Mouse (Mus musculus) left cerebral cortex, postnatal 25 days (tissue): ENCODE results near the gene Camk2d. TPM values are rescaled to one million over a fixed set of nuclear protein-coding genes. Genes with fewer than 3 reads are reported as not detected.

ENCODE experiments used
- DNase-seq, 2 experiments: peaks; one replicate each; pipeline ENCODE4 v3.0.0; 2022; ENCODE audit warnings: low spot score in 2 of 2, mixed read lengths in 1 of 2
- intact Hi-C: fragments of 180-260 bp; cut with DNase I; formaldehyde crosslinking; loops from one replicate; pipeline ENCODE4 v1.15.1; 2025
- total RNA-seq, 2 experiments: library from RNA; stranded (reverse); gene quantifications; 2 replicates each; pipeline ENCODE4 v1.2.3; 2021

Gene Camk2d
- total RNA-seq, 2 experiments from 2014 or later, result 174 to 178 TPM

- intact Hi-C loops, result no loop called here
- no peak for DNase-seq
Measured at GRCm38 (mm10) chr3:126609310-126609709, 13.2 kb downstream of the Camk2d start.

DNA sequence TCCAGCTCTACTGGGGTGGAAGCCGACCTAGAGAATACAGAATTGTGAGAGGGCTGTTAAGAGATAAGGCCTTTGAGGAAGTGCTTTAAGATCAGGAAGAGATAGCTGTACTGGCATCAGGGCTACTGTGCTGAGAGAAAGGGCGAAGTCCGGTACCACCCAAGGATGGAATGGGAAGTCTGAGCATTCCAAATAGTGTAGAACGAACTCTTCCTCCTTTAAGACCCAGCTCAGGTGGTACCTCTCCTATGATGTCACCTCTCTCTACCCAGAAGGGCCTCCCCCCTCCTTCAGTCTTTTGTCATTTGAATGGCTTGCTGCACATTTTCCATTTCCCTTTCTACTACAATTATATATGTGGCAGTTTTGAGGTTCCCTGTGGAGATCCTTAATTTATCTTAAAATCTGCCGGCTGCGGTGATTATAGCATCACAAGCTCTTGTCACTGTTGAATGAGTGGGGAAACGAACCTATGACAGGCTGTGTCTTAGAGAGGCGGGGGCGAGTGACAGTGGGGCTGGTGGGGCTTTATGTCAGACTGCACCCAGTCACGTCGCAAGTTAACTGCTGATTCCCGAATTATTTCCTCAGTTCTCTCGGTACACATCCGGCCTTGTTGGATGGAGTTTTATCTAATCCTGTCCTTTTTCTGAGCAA lies 13.8 kb downstream of the Camk2d start:
- DNase-seq, result no peak
- intact Hi-C loops, result no loop called here

GRCm38 (mm10) chr3:126611624-126612023 lies 15.5 kb downstream of the Camk2d start:
- no peak for DNase-seq
- intact Hi-C loops, result no loop called here

GRCm38 (mm10) chr3:126612748-126613509 lies 16.8 kb downstream of the Camk2d start:
- DNase-seq, result no peak
- intact Hi-C loops, result no loop called here

- no peak for DNase-seq
Measured at GRCm38 (mm10) chr3:126613510-126614128, 17.5 kb downstream of the Camk2d start.

DNA sequence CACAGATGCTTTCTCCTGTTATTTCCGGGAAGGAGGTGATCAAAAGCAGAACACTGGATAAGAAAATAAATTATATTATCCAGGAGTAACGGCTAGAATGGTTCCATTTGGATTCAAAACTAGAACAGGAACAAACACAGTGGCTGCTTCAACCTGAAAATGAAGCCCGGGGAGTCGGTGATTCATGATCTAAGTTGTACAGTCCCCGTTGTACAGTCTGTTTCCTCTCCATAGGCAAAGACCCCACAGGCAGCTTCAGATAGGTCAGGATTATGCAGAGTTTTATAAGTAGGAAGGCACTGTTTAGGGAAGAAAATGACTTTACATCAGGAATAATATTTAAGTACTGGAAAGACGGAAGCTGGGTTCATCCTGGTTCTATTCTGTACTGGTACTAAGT lies 19.2 kb downstream of the Camk2d start:
- DNase-seq, result peak in 1 of 2 experiments; percentile 13
- intact Hi-C loops, result no loop called here

More at GRCm38 (mm10) chr3:126613510-126614128, 17.5 kb downstream of the Camk2d start:
- intact Hi-C loops, result no loop called here

- intact Hi-C loops, result no loop called here
- DNase-seq, result no peak
Measured at GRCm38 (mm10) chr3:126620152-126620551, 24.1 kb downstream of the Camk2d start.

DNA sequence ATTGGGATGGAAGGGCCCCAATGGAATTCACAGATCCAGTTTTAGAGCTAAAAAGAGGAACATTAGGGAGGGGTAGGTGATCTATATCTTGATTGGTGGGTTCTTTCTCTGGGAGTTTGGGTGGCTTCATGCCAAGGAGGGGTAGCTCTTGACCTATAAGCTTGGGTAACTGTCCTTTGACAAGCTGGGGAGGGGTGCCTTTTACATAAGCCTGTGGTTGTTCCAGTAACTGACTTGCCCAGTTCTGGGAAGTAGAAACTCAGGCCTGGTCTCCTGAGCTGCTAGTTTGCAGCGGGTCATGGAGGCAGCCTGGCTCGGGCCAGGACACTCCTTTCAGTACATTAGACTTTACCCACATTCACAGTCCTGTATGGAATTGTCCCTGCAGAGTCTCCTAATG lies 26.4 kb downstream of the Camk2d start:
- intact Hi-C loops, result no loop called here
- no peak for DNase-seq

DNA sequence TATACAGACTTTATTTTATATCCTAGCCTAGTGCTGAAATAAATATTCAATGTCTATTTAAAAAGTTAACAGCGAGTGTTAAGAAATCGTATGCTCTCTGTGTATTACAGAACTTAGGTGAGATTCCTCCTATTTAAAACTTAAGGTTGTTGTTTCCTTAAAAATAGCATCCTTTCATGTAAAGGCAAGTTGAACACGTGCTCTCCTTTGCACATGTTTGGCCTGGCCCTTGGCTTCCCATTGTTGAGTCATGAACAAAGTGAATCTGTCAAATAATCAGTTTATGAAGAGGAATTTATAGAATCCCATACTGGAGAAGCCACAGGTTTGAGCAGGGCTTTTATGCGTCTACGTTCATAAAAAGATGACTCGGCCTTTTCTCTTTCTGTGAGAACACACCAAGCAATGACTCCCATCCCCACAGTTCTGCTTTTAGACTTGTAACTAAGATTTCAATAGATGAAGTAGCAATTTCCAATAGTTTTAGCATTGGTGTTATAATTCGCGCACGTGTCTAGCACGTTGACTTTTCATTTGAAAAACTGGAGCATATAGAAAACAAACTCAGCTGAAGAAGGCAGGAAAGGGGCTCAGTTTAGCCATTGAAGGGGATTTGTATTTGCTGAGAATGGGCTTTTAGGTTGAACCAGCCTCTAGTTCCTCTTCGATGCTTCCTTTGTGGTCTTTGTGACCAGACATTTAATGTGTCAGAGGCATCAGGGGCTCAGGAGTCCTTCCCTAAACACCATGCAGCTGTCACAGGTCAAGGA lies 29.1 kb downstream of the Camk2d start:
- intact Hi-C loops, result no loop called here
- peak in 1 of 2 experiments; percentile 22 for DNase-seq

DNA sequence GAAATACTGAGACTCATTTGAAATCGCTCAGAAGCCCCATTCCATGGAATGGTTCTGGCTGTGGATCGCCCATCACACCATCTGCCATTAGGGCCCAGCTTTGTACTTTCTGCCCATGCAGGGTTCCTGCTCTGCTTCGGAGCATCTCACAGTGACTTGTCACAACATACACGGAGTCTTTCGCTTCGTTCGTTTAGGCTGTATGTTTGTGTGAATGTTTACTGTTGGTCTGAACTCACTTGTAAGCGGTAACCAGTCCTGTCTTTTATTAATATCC lies 29.6 kb downstream of the Camk2d start:
- intact Hi-C loops, result no loop called here
- no peak for DNase-seq

DNA sequence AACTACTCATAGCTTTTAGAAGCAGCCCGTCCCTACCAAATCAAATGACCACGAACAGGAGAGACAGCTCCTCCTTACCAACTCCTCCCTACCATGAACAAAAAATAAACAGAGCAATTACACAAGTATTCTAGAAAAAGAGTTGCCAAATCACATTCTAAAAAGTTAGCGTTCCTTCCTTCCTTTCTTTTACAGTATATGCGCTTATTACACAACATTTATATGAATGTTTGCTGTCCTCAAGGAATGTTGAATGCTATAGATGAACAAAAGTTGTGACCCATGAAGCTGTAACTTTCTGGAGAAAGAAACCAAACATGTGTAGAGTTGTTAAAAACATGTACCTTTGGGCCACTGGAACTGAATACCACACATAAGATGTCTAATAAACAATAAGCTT lies 31.9 kb downstream of the Camk2d start:
- intact Hi-C loops, result no loop called here
- no peak for DNase-seq

DNA sequence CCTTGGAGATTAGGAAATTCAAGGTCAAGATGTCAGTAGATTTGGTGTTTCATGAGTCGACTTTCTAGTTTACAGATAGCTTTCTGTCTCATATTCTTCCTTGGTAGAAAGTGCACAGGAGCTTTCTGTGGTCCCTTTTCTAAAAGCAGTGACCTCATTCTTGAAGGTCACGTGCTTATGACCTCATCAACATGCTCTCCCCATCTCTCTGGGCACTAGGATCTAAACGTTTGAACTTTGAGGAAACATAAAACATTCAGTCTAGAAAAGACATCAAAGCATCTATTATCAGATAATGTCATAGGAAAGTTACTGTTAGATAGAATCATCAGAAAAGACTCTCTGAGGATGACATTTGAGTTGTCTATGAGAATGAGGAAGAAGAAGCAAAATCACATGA lies 32.3 kb downstream of the Camk2d start:
- no peak for DNase-seq
- intact Hi-C loops, result no loop called here

DNA sequence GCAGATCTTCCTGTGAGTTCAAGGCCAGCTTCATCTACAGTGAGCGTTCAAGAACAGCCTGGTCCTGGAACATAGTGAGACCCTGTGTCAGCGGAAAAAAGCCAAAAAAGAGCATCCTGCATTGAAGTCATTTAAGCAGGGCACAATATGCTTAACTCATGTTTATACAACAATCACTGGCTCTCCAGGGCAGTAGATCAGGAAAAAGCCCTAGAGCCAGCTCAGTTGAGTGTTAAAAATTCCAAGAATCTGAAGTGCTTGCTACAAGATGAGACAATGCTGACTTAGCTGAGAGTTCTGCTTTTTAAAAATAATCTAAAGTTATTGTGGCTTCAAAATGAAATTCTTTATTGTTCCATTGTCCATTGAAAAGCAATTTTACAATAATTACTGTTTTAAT lies 32.9 kb downstream of the Camk2d start:
- no peak for DNase-seq
- intact Hi-C loops, result no loop called here

DNA sequence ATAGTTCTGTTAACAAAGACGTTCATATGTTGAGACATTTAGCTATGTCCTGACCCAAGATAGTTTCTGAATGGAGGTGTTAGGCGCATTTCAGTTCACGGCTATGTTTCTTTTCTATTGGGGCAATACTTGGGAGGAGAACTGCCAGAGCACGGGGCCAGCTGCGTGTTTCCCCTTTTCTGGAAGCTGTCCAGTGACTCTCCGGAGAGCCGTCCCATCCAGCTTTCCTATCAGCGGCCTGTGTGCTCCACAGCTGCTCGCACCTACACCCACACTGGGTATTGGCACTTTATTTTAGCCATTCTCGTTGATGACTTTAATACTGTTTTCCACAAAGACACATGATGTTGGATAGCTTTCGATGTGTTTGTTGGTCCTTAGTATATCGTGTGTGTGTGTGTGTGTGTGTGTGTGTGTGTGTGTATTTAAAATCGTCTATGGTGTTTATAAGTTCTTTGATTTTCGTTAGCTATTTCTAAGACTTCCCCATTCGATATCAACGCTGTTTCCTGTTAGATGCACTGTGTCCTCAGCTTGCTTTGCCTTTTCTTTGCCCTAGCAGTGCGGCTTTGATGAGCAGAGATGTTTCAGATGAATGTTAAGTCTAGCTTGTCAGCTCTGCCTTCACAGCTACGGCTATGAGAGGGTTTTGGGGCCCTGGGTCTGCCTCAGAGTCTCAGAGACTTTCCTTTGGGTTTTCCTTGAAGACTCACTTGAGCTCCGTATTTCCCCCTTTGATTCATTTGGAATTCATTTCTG lies 34.2 kb downstream of the Camk2d start:
- intact Hi-C loops, result no loop called here
- no peak for DNase-seq

DNA sequence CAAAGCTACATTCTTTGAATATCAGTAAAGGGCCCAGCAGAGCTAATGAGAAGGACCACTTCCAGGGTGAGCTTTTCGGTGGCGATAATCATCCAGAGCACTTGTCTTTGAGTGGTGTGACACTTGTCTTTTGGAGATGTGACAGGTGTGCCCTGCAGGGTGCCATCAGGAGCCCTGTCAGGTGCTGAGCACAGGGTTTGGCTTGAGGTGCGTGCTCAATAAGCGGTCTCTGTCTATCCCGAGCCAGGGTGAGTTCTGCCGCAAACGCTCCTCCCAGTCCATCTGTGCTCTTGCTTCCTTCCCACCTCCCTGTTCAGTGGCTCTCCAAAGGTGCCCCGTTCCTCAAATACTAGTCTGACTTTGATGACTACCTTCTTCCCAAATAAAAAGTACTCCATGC lies 35.5 kb downstream of the Camk2d start:
- intact Hi-C loops, result no loop called here
- DNase-seq, result no peak

- no peak for DNase-seq
- intact Hi-C loops, result no loop called here
Measured at GRCm38 (mm10) chr3:126632580-126632979, 36.5 kb downstream of the Camk2d start.

GRCm38 (mm10) chr3:126634171-126634570 lies 38.1 kb downstream of the Camk2d start:
- intact Hi-C loops, result no loop called here
- no peak for DNase-seq

- intact Hi-C loops, result no loop called here
- DNase-seq, result no peak
Measured at GRCm38 (mm10) chr3:126638259-126638658, 42.2 kb downstream of the Camk2d start.

DNA sequence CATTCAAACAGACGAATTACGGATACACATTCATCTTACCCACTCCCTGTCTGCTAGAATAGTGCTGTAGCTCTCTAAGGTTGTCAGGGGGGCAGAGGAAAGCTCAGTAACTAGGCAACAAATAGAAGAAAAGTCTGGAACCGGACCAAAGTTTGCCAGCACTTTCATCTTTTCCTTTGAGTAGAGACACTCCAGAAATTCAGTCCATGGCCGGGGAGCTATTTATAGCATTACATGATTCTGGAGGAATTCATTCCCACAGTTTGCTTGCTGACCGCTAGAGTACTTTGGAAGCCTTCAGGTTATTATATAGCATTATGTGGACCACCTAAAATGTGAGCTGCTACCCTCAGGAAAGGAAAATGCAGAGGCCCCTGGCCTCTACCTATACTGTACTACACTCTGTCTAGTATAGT lies 43.0 kb downstream of the Camk2d start:
- intact Hi-C loops, result no loop called here
- peak in 1 of 2 experiments; percentile 43 for DNase-seq
